Mouse (Mus musculus): Measurements from ENCODE around the gene Il23r.
"Not testable (repeated sequence)": the region's sequence is repeated elsewhere in the genome, so short reads cannot be mapped to it uniquely, and the experiment has no call there.

Il23r gene

GRCm38 (mm10) chr6:67491755-67492154 is at the start of gene Il23r:
Gene Il23r (minus strand): TSS chr6:67491855.
- no peak for DNase-seq (ENCODE audit: low spot score in 2 of 2)

GRCm38 (mm10) chr6:67535777-67536054 is 44.1 kb upstream of the Il23r start, which contains the start of gene Tacstd2:
Gene Tacstd2 (minus strand): TSS chr6:67535796.
- peak; percentile 33 to 73 for DNase-seq (ENCODE audit: low spot score in 2 of 2)

GRCm38 (mm10) chr6:67535005-67535776 is 43.5 kb upstream of the Il23r start:
- peak; percentile 6 to 39 for DNase-seq (ENCODE audit: low spot score in 2 of 2)

- DNase-seq (ENCODE audit: low spot score in 2 of 2) = peak in 1 of 2 experiments; percentile 8
Measured at GRCm38 (mm10) chr6:67534191-67535004, 42.7 kb upstream of the Il23r start.

GRCm38 (mm10) chr6:67532665-67533440 is 41.2 kb upstream of the Il23r start:
- DNase-seq (ENCODE audit: low spot score in 2 of 2) = peak; percentile 69 to 84

GRCm38 (mm10) chr6:67531822-67532162 is 40.1 kb upstream of the Il23r start:
- DNase-seq (ENCODE audit: low spot score in 2 of 2) = no peak

- peak in 1 of 2 experiments; percentile 31 for DNase-seq (ENCODE audit: low spot score in 2 of 2)
Measured at GRCm38 (mm10) chr6:67530992-67531821, 39.6 kb upstream of the Il23r start.

GRCm38 (mm10) chr6:67526356-67526755 is 34.7 kb upstream of the Il23r start:
- DNase-seq (ENCODE audit: low spot score in 2 of 2) = no peak

- DNase-seq (ENCODE audit: low spot score in 2 of 2) = peak; percentile 27 to 41
Measured at GRCm38 (mm10) chr6:67510752-67511151, 19.1 kb upstream of the Il23r start.

- DNase-seq (ENCODE audit: low spot score in 2 of 2) = not testable (repeated sequence)
Measured at GRCm38 (mm10) chr6:67501938-67502337, 10.3 kb upstream of the Il23r start.

GRCm38 (mm10) chr6:67481012-67481411 is 10.6 kb downstream of the Il23r start:
- no peak for DNase-seq (ENCODE audit: low spot score in 2 of 2)

GRCm38 (mm10) chr6:67471242-67471641 is 20.4 kb downstream of the Il23r start:
- DNase-seq (ENCODE audit: low spot score in 2 of 2) = no peak

- no peak for DNase-seq (ENCODE audit: low spot score in 2 of 2)
Measured at GRCm38 (mm10) chr6:67459424-67459823, 32.2 kb downstream of the Il23r start.

- peak in 1 of 2 experiments; percentile 16 for DNase-seq (ENCODE audit: low spot score in 2 of 2)
Measured at GRCm38 (mm10) chr6:67451330-67451729, 40.3 kb downstream of the Il23r start.

GRCm38 (mm10) chr6:67445866-67446265 is 45.8 kb downstream of the Il23r start:
- no peak for DNase-seq (ENCODE audit: low spot score in 2 of 2)

- no peak for DNase-seq (ENCODE audit: low spot score in 2 of 2)
Measured at GRCm38 (mm10) chr6:67443124-67443523, 48.5 kb downstream of the Il23r start.

GRCm38 (mm10) chr6:67437814-67438385 is 53.8 kb downstream of the Il23r start:
- DNase-seq (ENCODE audit: low spot score in 2 of 2) = no peak

- no peak for DNase-seq (ENCODE audit: low spot score in 2 of 2)
Measured at GRCm38 (mm10) chr6:67437028-67437427, 54.6 kb downstream of the Il23r start.

- DNase-seq (ENCODE audit: low spot score in 2 of 2) = no peak
Measured at GRCm38 (mm10) chr6:67436295-67436694, 55.4 kb downstream of the Il23r start.

- DNase-seq (ENCODE audit: low spot score in 2 of 2) = no peak
Measured at GRCm38 (mm10) chr6:67435711-67436110, 55.9 kb downstream of the Il23r start.

All from urinary bladder, adult 18-20 months (tissue).